Mouse (Mus musculus) brain, embryonic 18.5 days (tissue): ENCODE data around the gene Ttc41.

ENCODE experiments used
- DNase-seq: peaks from one replicate; pipeline ENCODE4 v3.0.0-alpha.2; 2012; ENCODE audit warnings: low read depth, low spot score

Ttc41 gene

DNA sequence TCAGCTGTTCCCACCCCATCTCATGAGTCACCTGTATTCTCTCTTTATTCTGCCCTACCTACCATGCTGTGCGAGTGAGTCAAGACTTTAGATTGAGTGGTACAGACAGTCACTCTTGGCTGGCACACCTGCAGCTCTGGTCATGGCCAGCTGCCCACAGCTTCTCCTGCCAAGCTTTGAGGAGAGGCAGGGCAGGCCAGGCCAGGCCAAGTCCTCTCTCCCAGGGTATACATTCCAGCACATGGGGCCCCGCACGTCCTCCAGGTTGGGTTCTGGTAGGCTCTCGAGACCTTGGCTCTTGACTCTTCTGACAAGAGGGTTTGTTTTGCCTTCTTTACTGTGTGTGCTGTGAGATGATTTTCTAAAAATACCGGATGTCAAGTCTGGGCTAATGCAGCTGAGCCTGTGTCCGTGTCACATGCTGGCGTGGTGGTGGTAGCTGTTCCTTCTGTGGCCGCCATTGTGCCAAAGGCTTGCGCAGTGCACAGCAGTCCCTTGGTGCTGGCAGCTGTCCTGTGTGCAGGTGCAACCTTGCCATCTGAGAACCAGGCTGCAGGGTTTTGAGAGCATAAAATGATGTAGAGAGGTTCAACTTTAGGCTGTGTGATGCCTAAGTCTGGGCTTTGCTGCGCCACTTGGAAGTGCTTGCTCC, 120.4 kb downstream of the Ttc41 start:
- no peak for DNase-seq
